ENCODE assay signal across 8 mouse cellular contexts in the genomic region with DNA sequence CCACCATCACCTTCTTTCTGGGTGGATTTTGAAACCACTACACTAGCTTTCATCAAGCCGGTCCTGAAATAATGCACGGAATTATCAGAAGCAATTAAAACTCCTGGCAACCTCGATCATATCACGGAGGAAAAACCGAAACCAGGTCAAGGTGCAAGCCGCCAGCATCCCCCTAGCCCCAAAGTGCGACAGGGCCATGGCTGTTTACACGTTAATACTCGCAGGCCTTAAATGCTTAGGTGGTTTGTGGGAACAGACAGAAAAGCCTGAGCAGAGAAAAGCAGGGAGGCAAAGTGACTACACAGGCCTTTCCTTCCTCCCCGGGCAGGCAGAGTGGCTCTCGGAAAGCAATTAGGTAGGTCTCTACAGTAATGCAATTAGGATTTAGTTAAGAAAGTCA. TPM values are rescaled to one million over a fixed set of nuclear protein-coding genes. Genes with fewer than 3 reads are reported as not detected.
A peak's percentile ranks its signal among the peaks of the same experiment; 100 is the strongest.
DNase-seq lines count a peak whose midpoint lies in the region; ATAC-seq and TF ChIP-seq lines count a peak whose summit lies in the region.

No protein-coding gene starts in this region.

- no peaks in the 10 kb centered on the region for H3K27me3 ChIP-seq in forebrain, embryonic 13.5 days
- no peaks in the 10 kb centered on the region for H3K27me3 ChIP-seq in intestine, postnatal 0 days (replicated peaks; ENCODE audit: control insufficient read depth, insufficient read depth, low read length)

- 4% methylated on average over 11 of the region's 11 CpGs for WGBS in forebrain, embryonic 13.5 days
- 15% methylated on average over 11 of the region's 11 CpGs for WGBS in intestine, postnatal 0 days
- 20% methylated on average over 11 of the region's 11 CpGs for WGBS in macrophage (ENCODE audit: missing documents)

- peaks cover 54% of the 10 kb centered on the region for H3K79me2 ChIP-seq in macrophage (ENCODE audit: inconsistent target)

- DNase-seq in gastrocnemius, adult 2 months = no peak
- no peak for DNase-seq in gastrocnemius, postnatal 25 days
- peak; percentile 32 for DNase-seq in MEL-GATA-1-ER (ENCODE audit: extremely low read depth, low read depth)
- DNase-seq in gastrocnemius, adult 18-20 months (ENCODE audit: low spot score) = no peak

- no peak for TF ChIP-seq CTCF in gastrocnemius, adult 2 months (IDR thresholded peaks at IDR 0.05)
- TF ChIP-seq CTCF in intestine, postnatal 0 days (IDR thresholded peaks at IDR 0.05; ENCODE audit: low read depth) = no peak

- ATAC-seq in forebrain, embryonic 13.5 days = no peak
- no peak for ATAC-seq in intestine, postnatal 0 days
- no peak for ATAC-seq in frontal cortex, adult (ENCODE audit: low TSS enrichment)

- peaks cover 51% of the 10 kb centered on the region for H3K4me1 ChIP-seq in forebrain, embryonic 13.5 days
- peaks cover 11% of the 10 kb centered on the region; the same call in 1 of the 2 replicates for H3K4me1 ChIP-seq in intestine, postnatal 0 days (replicated peaks; ENCODE audit: control insufficient read depth, insufficient read depth, low read length)

- H3K36me3 ChIP-seq in forebrain, embryonic 13.5 days (ENCODE audit: poor library complexity, severe bottlenecking) = no peaks in the 10 kb centered on the region
- H3K36me3 ChIP-seq in intestine, postnatal 0 days (ENCODE audit: control insufficient read depth, insufficient read depth) = no peaks in the 10 kb centered on the region
- H3K36me3 ChIP-seq in macrophage (ENCODE audit: inconsistent target) = no peaks in the 10 kb centered on the region

- peak overlapping the region; percentile 66 for H3K4me2 ChIP-seq in forebrain, embryonic 13.5 days
- peak overlapping the region; percentile 95 for H3K4me2 ChIP-seq in intestine, postnatal 0 days (replicated peaks; ENCODE audit: low read depth)

- H3K4me3 ChIP-seq in gastrocnemius, adult 2 months = peak overlapping the region; percentile 80
- H3K4me3 ChIP-seq in forebrain, embryonic 13.5 days = peak overlapping the region; percentile 88
- H3K4me3 ChIP-seq in intestine, postnatal 0 days (ENCODE audit: low read depth, low read length) = peak overlapping the region; percentile 82
- peak overlapping the region; percentile 53 for H3K4me3 ChIP-seq in macrophage (ENCODE audit: inconsistent target)

- intact Hi-C loops in gastrocnemius, adult 2 months (cut with DNase I) = loop anchor here (5.0 to 10.0 kb wide), 4 partner anchors 37 to 276 kb away; no protein-coding TSS in a partner anchor

- H3K27ac ChIP-seq in gastrocnemius, adult 2 months = peak overlapping the region; percentile 92
- peak overlapping the region; percentile 92 for H3K27ac ChIP-seq in forebrain, embryonic 13.5 days
- peak overlapping the region; percentile 96 for H3K27ac ChIP-seq in intestine, postnatal 0 days (ENCODE audit: low read depth, low read length)
- peak overlapping the region; percentile 13; the same call in 1 of the 2 replicates for H3K27ac ChIP-seq in macrophage

- no peaks in the 10 kb centered on the region for H3K9me3 ChIP-seq in forebrain, embryonic 13.5 days (replicated peaks)
- no peaks in the 10 kb centered on the region for H3K9me3 ChIP-seq in intestine, postnatal 0 days (ENCODE audit: control insufficient read depth)

- peak overlapping the region; percentile 90 for H3K9ac ChIP-seq in forebrain, embryonic 13.5 days
- H3K9ac ChIP-seq in intestine, postnatal 0 days (ENCODE audit: low read depth, low read length) = peak overlapping the region; percentile 87; the same call in 1 of the 2 replicates

RNA-seq across cellular contexts. Expression of a gene that starts 16.4 kb away (rescaled TPM):
- total RNA-seq in gastrocnemius, adult 2 months (2021) = 10 to 100 TPM; 41.8 to 66.3 TPM
- total RNA-seq in gastrocnemius, postnatal 25 days (2021) = 10 to 100 TPM; 48.2 to 56.6 TPM
- 22.6 and 25.1 TPM in 2 replicates for polyA plus RNA-seq in forebrain, embryonic 13.5 days (2015; fragmentation: Nextera tagmentation; extraction: Ambion mirVana)
- polyA plus RNA-seq in intestine, postnatal 0 days (2015; fragmentation: Nextera tagmentation; extraction: Ambion mirVana) = 6.7 and 7.1 TPM in 2 replicates
- total RNA-seq in macrophage (2018; cell fraction: chromatin; rRNA removed) = 10 to 100 TPM; 23.7 to 65.2 (median 37.9) TPM
- 10 to 100 TPM in 9 of 26 experiments, 1 to 10 TPM in 17; 5.6 to 13.1 (median 8.4) TPM for total RNA-seq in macrophage (2018; cell fraction: cytosol; rRNA removed)
- total RNA-seq in macrophage (2018; cell fraction: nucleus; rRNA removed) = 10 to 100 TPM; 11.4 to 53.4 (median 24.5) TPM
- 2.6 to 7.6 TPM (median 4.8 TPM) in 3 replicates for polyA plus RNA-seq in macrophage (2018)
- total RNA-seq in gastrocnemius, adult 18-20 months (2021) = 10 to 100 TPM; 64.7 to 72.5 TPM

Comparison
In these comparisons a context has a peak if more than half of its experiments do, and no peak if none do; other contexts are left out.
1. H3K27ac ChIP-seq: peak in every context shown above with its lines; median percentile 96 in intestine, postnatal 0 days; 92 in gastrocnemius, adult 2 months; 92 in forebrain, embryonic 13.5 days; 13 in macrophage.